Comparison of ENCODE assay signal across 11 mouse cellular contexts in genomic region chr13:101592355-101592754, GRCm38 (mm10).
"Had no signal": no experiment of that assay in that cellular context is flagged by ENCODE, and none has a peak within 500 bp of the region (broad histone marks: within the 10 kb centered on the region; RNA-seq: fewer than 3 reads in every experiment).

No protein-coding gene starts in this region.

- DNase-seq: kidney, adult 11 months; kidney, adult 9 months; kidney, postnatal 4 days; lung, adult 18-20 months; midbrain, embryonic 14.5 days; retina, postnatal 1 day had no signal

- H3K36me3 ChIP-seq: limb, embryonic 12.5 days; neural tube, embryonic 12.5 days had no signal

- H3K27me3 ChIP-seq: limb, embryonic 12.5 days; neural tube, embryonic 12.5 days had no signal

- H3K4me3 ChIP-seq: layer of hippocampus, adult 2 months; limb, embryonic 12.5 days; neural tube, embryonic 12.5 days had no signal

- H3K9ac ChIP-seq: limb, embryonic 12.5 days; liver, embryonic 14.5 days; neural tube, embryonic 12.5 days had no signal

- H3K4me1 ChIP-seq: neural tube, embryonic 12.5 days had no signal

- H3K27ac ChIP-seq: kidney, postnatal 0 days; layer of hippocampus, adult 2 months; limb, embryonic 12.5 days; liver, embryonic 14.5 days; neural tube, embryonic 12.5 days had no signal
